Mouse (Mus musculus) thymus, postnatal 14 days (tissue): ENCODE data around the gene Atcay.
A peak's percentile ranks its signal among the peaks of the same experiment; 100 is the strongest.
"Not testable (repeated sequence)": the region's sequence is repeated elsewhere in the genome, so short reads cannot be mapped to it uniquely, and the experiment has no call there.

Experiments
- DNase-seq: peaks from one replicate; pipeline ENCODE4 v3.0.0; 2021

Atcay gene

GRCm38 (mm10) chr10:81240876-81241275 lies 10.2 kb upstream of the Atcay start:
- DNase-seq: peak; percentile 80

GRCm38 (mm10) chr10:81238618-81239017 lies 8.0 kb upstream of the Atcay start:
- no peak for DNase-seq

GRCm38 (mm10) chr10:81236471-81237268 lies 6.0 kb upstream of the Atcay start:
- no peak for DNase-seq

GRCm38 (mm10) chr10:81234206-81234605 lies 3.6 kb upstream of the Atcay start:
- DNase-seq: no peak

GRCm38 (mm10) chr10:81233226-81233585 lies 2.6 kb upstream of the Atcay start:
- DNase-seq: no peak

- peak; percentile 95 for DNase-seq
These were observed 2.1 kb upstream of the Atcay start, which contains the start of gene Zfr2 for GRCm38 (mm10) chr10:81232580-81233225. Gene Zfr2 (plus strand): TSS chr10:81233155.

- DNase-seq: no peak
These were observed 803 bp upstream of the Atcay start for GRCm38 (mm10) chr10:81231436-81231835.

- DNase-seq: peak; percentile 49
These were observed 747 bp downstream of the Atcay start for GRCm38 (mm10) chr10:81229735-81230437.

GRCm38 (mm10) chr10:81223731-81224130 lies 6.9 kb downstream of the Atcay start:
- not testable (repeated sequence) for DNase-seq

GRCm38 (mm10) chr10:81221402-81222015 lies 9.1 kb downstream of the Atcay start:
- DNase-seq: no peak

- peak; percentile 82 for DNase-seq
These were observed 12.7 kb downstream of the Atcay start for GRCm38 (mm10) chr10:81217964-81218363.

GRCm38 (mm10) chr10:81217267-81217666 lies 13.4 kb downstream of the Atcay start:
- peak; percentile 53 for DNase-seq

GRCm38 (mm10) chr10:81216810-81217209 lies 13.8 kb downstream of the Atcay start:
- DNase-seq: no peak

GRCm38 (mm10) chr10:81216260-81216659 lies 14.4 kb downstream of the Atcay start:
- DNase-seq: no peak

- DNase-seq: no peak
These were observed 20.5 kb downstream of the Atcay start for GRCm38 (mm10) chr10:81210154-81210553.

GRCm38 (mm10) chr10:81204137-81204536 lies 26.5 kb downstream of the Atcay start:
- no peak for DNase-seq

GRCm38 (mm10) chr10:81202978-81203720 lies 27.5 kb downstream of the Atcay start:
- DNase-seq: no peak

- no peak for DNase-seq
These were observed 28.6 kb downstream of the Atcay start, which contains the start of gene Nmrk2 for GRCm38 (mm10) chr10:81201807-81202758. Gene Nmrk2 (minus strand): TSS chr10:81202051.

- no peak for DNase-seq
These were observed 29.9 kb downstream of the Atcay start for GRCm38 (mm10) chr10:81200605-81201287.

GRCm38 (mm10) chr10:81200141-81200540 lies 30.5 kb downstream of the Atcay start:
- no peak for DNase-seq

- no peak for DNase-seq
These were observed 31.6 kb downstream of the Atcay start for GRCm38 (mm10) chr10:81198990-81199389.
